Mouse (Mus musculus): ENCODE data around the gene Wwtr1. TPM values are rescaled to one million over a fixed set of nuclear protein-coding genes. Genes with fewer than 3 reads are reported as not detected.

Wwtr1 gene
- polyA plus RNA-seq, 1 experiment from 2014 or later, result 18.6 TPM

GRCm38 (mm10) chr3:57480640-57481039 lies 95.1 kb downstream of the Wwtr1 start:
- 73% methylated on average over 4 of the region's 4 CpGs for WGBS

GRCm38 (mm10) chr3:57474421-57474820 lies 101.3 kb downstream of the Wwtr1 start:
- Histone ChIP-seq H3K27me3 (no peaks in the 10 kb centered on the region), H3K9ac (no peak overlapping the region), H3K27ac (no peak overlapping the region), H3K36me3 (peaks cover 14% of the 10 kb centered on the region; the same call in 1 of the 2 replicates), H3K4me2 (no peak overlapping the region), H3K4me1 (replicated peaks) (peaks cover 24% of the 10 kb centered on the region), H3K4me3 (no peak overlapping the region), H3K9me3 (replicated peaks) (no peaks in the 10 kb centered on the region)
- WGBS, result 87% methylated on average over 8 of the region's 8 CpGs
- no peak for ATAC-seq (replicated peaks; ENCODE audit: insufficient number of reproducible peaks, insufficient read depth, low FRiP score, low read depth)

More at GRCm38 (mm10) chr3:57480640-57481039, 95.1 kb downstream of the Wwtr1 start:
- peaks cover 14% of the 10 kb centered on the region; the same call in 1 of the 2 replicates for H3K36me3 ChIP-seq
- no peaks in the 10 kb centered on the region for H3K9me3 ChIP-seq (replicated peaks)
- no peak for ATAC-seq (replicated peaks; ENCODE audit: insufficient number of reproducible peaks, insufficient read depth, low FRiP score, low read depth)
- H3K4me3 ChIP-seq, result no peak overlapping the region
- H3K4me2 ChIP-seq, result no peak overlapping the region
- H3K27ac ChIP-seq, result no peak overlapping the region
- H3K27me3 ChIP-seq, result no peaks in the 10 kb centered on the region
- H3K4me1 ChIP-seq (replicated peaks), result 0 out of 2 replicates have a peak, but pooled peaks cover 5% of the 10 kb centered on the region
- H3K9ac ChIP-seq, result no peak overlapping the region

- no peak for ATAC-seq (replicated peaks; ENCODE audit: insufficient number of reproducible peaks, insufficient read depth, low FRiP score, low read depth)
- H3K36me3 ChIP-seq, result peaks cover 14% of the 10 kb centered on the region; the same call in 1 of the 2 replicates
- no peak overlapping the region for H3K4me3 ChIP-seq
- H3K9me3 ChIP-seq (replicated peaks), result no peaks in the 10 kb centered on the region
- peaks cover 24% of the 10 kb centered on the region for H3K4me1 ChIP-seq (replicated peaks)
- no peak overlapping the region for H3K4me2 ChIP-seq
- 47% methylated on average over 4 of the region's 4 CpGs for WGBS
- H3K9ac ChIP-seq, result no peak overlapping the region
- no peak overlapping the region for H3K27ac ChIP-seq
- no peaks in the 10 kb centered on the region for H3K27me3 ChIP-seq
Observed at GRCm38 (mm10) chr3:57472407-57472806, 103.3 kb downstream of the Wwtr1 start.

GRCm38 (mm10) chr3:57470981-57471601 lies 104.6 kb downstream of the Wwtr1 start:
- H3K4me3 ChIP-seq, result peak overlapping the region; percentile 28
- peak overlapping the region; percentile 76 for H3K27ac ChIP-seq
- no peaks in the 10 kb centered on the region for H3K27me3 ChIP-seq
- H3K4me1 ChIP-seq (replicated peaks), result peaks cover 24% of the 10 kb centered on the region
- ATAC-seq (replicated peaks; ENCODE audit: insufficient number of reproducible peaks, insufficient read depth, low FRiP score, low read depth), result peak; percentile 51; the same call in 1 of the 2 replicates
- WGBS, result 15% methylated on average over 15 of the region's 15 CpGs
- H3K36me3 ChIP-seq, result 0 out of 2 replicates have a peak, but pooled peaks cover 1% of the 10 kb centered on the region
- H3K4me2 ChIP-seq, result peak overlapping the region; percentile 60
- peak overlapping the region; percentile 27; the same call in 1 of the 2 replicates for H3K9ac ChIP-seq
- no peaks in the 10 kb centered on the region for H3K9me3 ChIP-seq (replicated peaks)

GRCm38 (mm10) chr3:57470326-57470725 lies 105.4 kb downstream of the Wwtr1 start:
- Histone ChIP-seq H3K4me3 (no peak overlapping the region), H3K27ac (peak overlapping the region; percentile 76), H3K4me2 (peak overlapping the region; percentile 60), H3K9ac (no peak overlapping the region), H3K36me3 (no peaks in the 10 kb centered on the region), H3K4me1 (replicated peaks) (peaks cover 24% of the 10 kb centered on the region), H3K9me3 (replicated peaks) (no peaks in the 10 kb centered on the region), H3K27me3 (no peaks in the 10 kb centered on the region)
- 19% methylated on average over 5 of the region's 5 CpGs for WGBS
- ATAC-seq (replicated peaks; ENCODE audit: insufficient number of reproducible peaks, insufficient read depth, low FRiP score, low read depth), result 0 out of 2 replicates have a peak, but pooled peaks have one; percentile 37

- no peak overlapping the region for H3K4me2 ChIP-seq
- H3K9me3 ChIP-seq (replicated peaks), result no peaks in the 10 kb centered on the region
- WGBS, result 91% methylated on average over 3 of the region's 3 CpGs
- no peak overlapping the region for H3K4me3 ChIP-seq
- no peak overlapping the region for H3K27ac ChIP-seq
- no peak for ATAC-seq (replicated peaks; ENCODE audit: insufficient number of reproducible peaks, insufficient read depth, low FRiP score, low read depth)
- no peaks in the 10 kb centered on the region for H3K27me3 ChIP-seq
- H3K36me3 ChIP-seq, result no peaks in the 10 kb centered on the region
- peaks cover 24% of the 10 kb centered on the region for H3K4me1 ChIP-seq (replicated peaks)
- H3K9ac ChIP-seq, result no peak overlapping the region
Observed at GRCm38 (mm10) chr3:57469325-57469724, 106.4 kb downstream of the Wwtr1 start.

GRCm38 (mm10) chr3:57466289-57466688 lies 109.4 kb downstream of the Wwtr1 start:
- Histone ChIP-seq H3K36me3 (peaks cover 16% of the 10 kb centered on the region), H3K27me3 (no peaks in the 10 kb centered on the region), H3K9ac (no peak overlapping the region), H3K4me1 (replicated peaks) (peaks cover 9% of the 10 kb centered on the region), H3K27ac (no peak overlapping the region), H3K4me3 (no peak overlapping the region), H3K9me3 (replicated peaks) (no peaks in the 10 kb centered on the region), H3K4me2 (no peak overlapping the region)
- WGBS, result 59% methylated on average over 3 of the region's 3 CpGs
- no peak for ATAC-seq (replicated peaks; ENCODE audit: insufficient number of reproducible peaks, insufficient read depth, low FRiP score, low read depth)

GRCm38 (mm10) chr3:57463302-57463701 lies 112.4 kb downstream of the Wwtr1 start:
- H3K4me2 ChIP-seq, result no peak overlapping the region
- no peak overlapping the region for H3K27ac ChIP-seq
- no peaks in the 10 kb centered on the region for H3K4me1 ChIP-seq (replicated peaks)
- no peak overlapping the region for H3K4me3 ChIP-seq
- H3K9me3 ChIP-seq (replicated peaks), result no peaks in the 10 kb centered on the region
- ATAC-seq (replicated peaks; ENCODE audit: insufficient number of reproducible peaks, insufficient read depth, low FRiP score, low read depth), result no peak
- WGBS, result 71% methylated on average over 4 of the region's 4 CpGs
- H3K9ac ChIP-seq, result no peak overlapping the region
- no peaks in the 10 kb centered on the region for H3K27me3 ChIP-seq
- peaks cover 20% of the 10 kb centered on the region for H3K36me3 ChIP-seq

GRCm38 (mm10) chr3:57458652-57459051 lies 117.1 kb downstream of the Wwtr1 start:
- 51% methylated on average over 11 of the region's 11 CpGs for WGBS
- no peak overlapping the region for H3K27ac ChIP-seq

GRCm38 (mm10) chr3:57448445-57448844 lies 127.3 kb downstream of the Wwtr1 start:
- no peak overlapping the region for H3K4me2 ChIP-seq
- no peaks in the 10 kb centered on the region for H3K9me3 ChIP-seq (replicated peaks)
- no peak overlapping the region for H3K9ac ChIP-seq
- H3K4me1 ChIP-seq (replicated peaks), result peaks cover 20% of the 10 kb centered on the region
- ATAC-seq (replicated peaks; ENCODE audit: insufficient number of reproducible peaks, insufficient read depth, low FRiP score, low read depth), result no peak
- no peak overlapping the region for H3K27ac ChIP-seq
- 29% methylated on average over 5 of the region's 5 CpGs for WGBS
- no peak overlapping the region for H3K4me3 ChIP-seq
- H3K36me3 ChIP-seq, result no peaks in the 10 kb centered on the region
- H3K27me3 ChIP-seq, result no peaks in the 10 kb centered on the region

More at GRCm38 (mm10) chr3:57458652-57459051, 117.1 kb downstream of the Wwtr1 start:
- H3K4me2 ChIP-seq, result no peak overlapping the region
- H3K9me3 ChIP-seq (replicated peaks), result no peaks in the 10 kb centered on the region
- H3K36me3 ChIP-seq, result peaks cover 20% of the 10 kb centered on the region
- no peaks in the 10 kb centered on the region for H3K27me3 ChIP-seq
- no peaks in the 10 kb centered on the region for H3K4me1 ChIP-seq (replicated peaks)
- no peak for ATAC-seq (replicated peaks; ENCODE audit: insufficient number of reproducible peaks, insufficient read depth, low FRiP score, low read depth)
- no peak overlapping the region for H3K9ac ChIP-seq
- H3K4me3 ChIP-seq, result no peak overlapping the region

GRCm38 (mm10) chr3:57447889-57448288 lies 127.8 kb downstream of the Wwtr1 start:
- no peaks in the 10 kb centered on the region for H3K27me3 ChIP-seq
- H3K4me2 ChIP-seq, result no peak overlapping the region
- WGBS, result 10% methylated on average over 1 of the region's 1 CpGs
- no peak for ATAC-seq (replicated peaks; ENCODE audit: insufficient number of reproducible peaks, insufficient read depth, low FRiP score, low read depth)
- H3K36me3 ChIP-seq, result no peaks in the 10 kb centered on the region
- H3K27ac ChIP-seq, result no peak overlapping the region
- H3K4me3 ChIP-seq, result no peak overlapping the region
- no peak overlapping the region for H3K9ac ChIP-seq
- H3K4me1 ChIP-seq (replicated peaks), result peaks cover 20% of the 10 kb centered on the region
- H3K9me3 ChIP-seq (replicated peaks), result no peaks in the 10 kb centered on the region

- 33% methylated on average over 3 of the region's 3 CpGs for WGBS
- no peaks in the 10 kb centered on the region for H3K36me3 ChIP-seq
- H3K9ac ChIP-seq, result no peak overlapping the region
- H3K4me3 ChIP-seq, result no peak overlapping the region
- H3K27ac ChIP-seq, result peak overlapping the region; percentile 75
- ATAC-seq (replicated peaks; ENCODE audit: insufficient number of reproducible peaks, insufficient read depth, low FRiP score, low read depth), result no peak
- H3K27me3 ChIP-seq, result no peaks in the 10 kb centered on the region
- peaks cover 20% of the 10 kb centered on the region for H3K4me1 ChIP-seq (replicated peaks)
- H3K9me3 ChIP-seq (replicated peaks), result no peaks in the 10 kb centered on the region
- H3K4me2 ChIP-seq, result no peak overlapping the region
Observed at GRCm38 (mm10) chr3:57445706-57446105, 130.0 kb downstream of the Wwtr1 start.

All from heart, embryonic 15.5 days (tissue).